In genomic region chr12:53351860-53352259, GRCm38 (mm10) we compare ENCODE assay signal across 31 mouse cellular contexts.
"Had no signal": no experiment of that assay in that cellular context is flagged by ENCODE, and none has a peak within 500 bp of the region (broad histone marks: within the 10 kb centered on the region; RNA-seq: fewer than 3 reads in every experiment).

No protein-coding gene starts in this region.

- H3K36me3 ChIP-seq: limb, embryonic 10.5 days; limb, embryonic 12.5 days; limb, embryonic 13.5 days; limb, embryonic 15.5 days; liver, embryonic 12.5 days; liver, embryonic 13.5 days; liver, embryonic 15.5 days; lung, embryonic 15.5 days; midbrain, embryonic 10.5 days; midbrain, embryonic 12.5 days; midbrain, embryonic 13.5 days; midbrain, embryonic 15.5 days; neural tube, embryonic 12.5 days; neural tube, embryonic 13.5 days had no signal

- H3K4me2 ChIP-seq: limb, embryonic 12.5 days; limb, embryonic 13.5 days; limb, embryonic 15.5 days; liver, embryonic 11.5 days; liver, embryonic 12.5 days; liver, embryonic 13.5 days; liver, embryonic 15.5 days; lung, embryonic 14.5 days; lung, embryonic 15.5 days; midbrain, embryonic 11.5 days; midbrain, embryonic 12.5 days; midbrain, embryonic 13.5 days; midbrain, embryonic 15.5 days; neural tube, embryonic 12.5 days; neural tube, embryonic 13.5 days had no signal

- H3K9ac ChIP-seq: limb, embryonic 12.5 days; limb, embryonic 13.5 days; limb, embryonic 15.5 days; liver, embryonic 12.5 days; liver, embryonic 13.5 days; liver, embryonic 14.5 days; liver, embryonic 15.5 days; liver, postnatal 0 days; lung, embryonic 14.5 days; lung, embryonic 15.5 days; midbrain, embryonic 12.5 days; midbrain, embryonic 13.5 days; midbrain, embryonic 15.5 days; neural tube, embryonic 12.5 days; neural tube, embryonic 13.5 days had no signal

- ATAC-seq: liver, embryonic 12.5 days; liver, postnatal 0 days; lung, postnatal 0 days; midbrain, embryonic 15.5 days had no signal

- H3K27me3 ChIP-seq: limb, embryonic 12.5 days; limb, embryonic 13.5 days; limb, embryonic 15.5 days; liver, embryonic 12.5 days; liver, embryonic 13.5 days; liver, embryonic 15.5 days; lung, embryonic 15.5 days; megakaryocyte, embryonic 14.5 days; midbrain, embryonic 12.5 days; midbrain, embryonic 13.5 days; midbrain, embryonic 15.5 days; neural tube, embryonic 12.5 days; neural tube, embryonic 13.5 days had no signal

- DNase-seq: left cerebral cortex, postnatal 4 days; liver; liver, embryonic 13.5 days; liver, postnatal 0 days; lung, adult 18-20 months; lung, adult 2 months; lung, embryonic 14.5 days; lung, postnatal 10 days; lung, postnatal 14 days; lung, postnatal 36 days; lung, postnatal 4 days had no signal

- H3K4me1 ChIP-seq: limb, embryonic 10.5 days; limb, embryonic 15.5 days; liver, embryonic 12.5 days; liver, embryonic 13.5 days; liver, embryonic 15.5 days; lung, embryonic 15.5 days; megakaryocyte, embryonic 14.5 days had no signal

- H3K27ac ChIP-seq: limb, embryonic 10.5 days; limb, embryonic 12.5 days; limb, embryonic 13.5 days; limb, embryonic 15.5 days; liver, embryonic 12.5 days; liver, embryonic 13.5 days; liver, embryonic 14.5 days; liver, embryonic 15.5 days; lung, embryonic 15.5 days; macrophage; midbrain, embryonic 13.5 days; midbrain, embryonic 15.5 days; neural tube, embryonic 12.5 days; neural tube, embryonic 13.5 days had no signal

- H3K4me3 ChIP-seq: limb, embryonic 10.5 days; limb, embryonic 12.5 days; limb, embryonic 13.5 days; limb, embryonic 15.5 days; liver, embryonic 12.5 days; liver, embryonic 13.5 days; liver, embryonic 15.5 days; lung, embryonic 15.5 days; megakaryocyte, embryonic 14.5 days; midbrain, embryonic 10.5 days; midbrain, embryonic 12.5 days; midbrain, embryonic 13.5 days; midbrain, embryonic 15.5 days; myocyte; neural tube, embryonic 12.5 days; neural tube, embryonic 13.5 days had no signal

- H3K9me3 ChIP-seq: limb, embryonic 10.5 days; limb, embryonic 12.5 days; limb, embryonic 13.5 days; limb, embryonic 15.5 days; liver, embryonic 12.5 days; liver, embryonic 13.5 days; liver, embryonic 15.5 days; lung, embryonic 15.5 days; megakaryocyte, embryonic 14.5 days; midbrain, embryonic 10.5 days; midbrain, embryonic 12.5 days; midbrain, embryonic 13.5 days; midbrain, embryonic 15.5 days; neural tube, embryonic 12.5 days; neural tube, embryonic 13.5 days had no signal
